ENCODE assay signal across 24 mouse cellular contexts in the genomic region with DNA sequence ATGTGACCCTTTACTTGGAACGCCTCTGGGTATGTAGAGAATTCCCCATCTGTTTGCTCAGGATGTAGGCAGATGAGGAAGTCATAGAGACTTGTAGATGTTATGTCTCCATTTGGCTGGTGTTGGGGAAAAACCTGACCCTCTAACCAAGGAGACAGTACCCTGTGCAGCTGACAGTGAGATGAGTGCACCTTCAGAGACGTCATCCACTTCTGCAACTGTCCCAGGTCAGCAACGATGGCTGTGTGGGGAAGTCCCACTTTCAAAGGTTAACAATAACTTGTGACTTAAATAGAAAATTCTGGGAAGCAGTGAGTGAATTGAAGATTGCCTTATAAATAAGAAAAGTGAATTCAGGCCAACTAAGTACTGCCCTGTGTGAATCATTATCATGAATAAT.
"Had no signal": no experiment of that assay in that cellular context is flagged by ENCODE, and none has a peak within 500 bp of the region (broad histone marks: within the 10 kb centered on the region; RNA-seq: fewer than 3 reads in every experiment).

No protein-coding gene starts in this region.

- H3K27ac ChIP-seq: hindbrain, embryonic 10.5 days; hindbrain, embryonic 12.5 days; hindbrain, embryonic 14.5 days; intestine, embryonic 15.5 days; layer of hippocampus, adult 2 months; left cerebral cortex, adult 2 months; limb, embryonic 13.5 days; limb, embryonic 15.5 days; liver, embryonic 13.5 days; liver, embryonic 15.5 days had no signal

- H3K9ac ChIP-seq: heart, embryonic 12.5 days; hindbrain, embryonic 12.5 days; hindbrain, embryonic 14.5 days; intestine, embryonic 15.5 days; limb, embryonic 13.5 days; limb, embryonic 15.5 days; liver, embryonic 13.5 days; liver, embryonic 15.5 days had no signal

- H3K36me3 ChIP-seq: heart, embryonic 12.5 days; hindbrain, embryonic 10.5 days; hindbrain, embryonic 12.5 days; intestine, embryonic 15.5 days; limb, embryonic 13.5 days; limb, embryonic 15.5 days; liver, embryonic 13.5 days; liver, embryonic 15.5 days had no signal

- H3K4me2 ChIP-seq: heart, embryonic 12.5 days; hindbrain, embryonic 12.5 days; hindbrain, embryonic 14.5 days; intestine, embryonic 15.5 days; limb, embryonic 13.5 days; limb, embryonic 15.5 days; liver, embryonic 13.5 days; liver, embryonic 15.5 days had no signal

- H3K4me1 ChIP-seq: hindbrain, embryonic 10.5 days; hindbrain, embryonic 12.5 days; intestine, embryonic 15.5 days; limb, embryonic 13.5 days; limb, embryonic 15.5 days; liver, embryonic 13.5 days; liver, embryonic 15.5 days had no signal

- H3K4me3 ChIP-seq: heart, embryonic 12.5 days; hindbrain, embryonic 10.5 days; hindbrain, embryonic 12.5 days; intestine, embryonic 15.5 days; layer of hippocampus, adult 2 months; left cerebral cortex, adult 2 months; limb, embryonic 13.5 days; limb, embryonic 15.5 days; liver, embryonic 13.5 days; liver, embryonic 15.5 days had no signal

- H3K27me3 ChIP-seq: hindbrain, embryonic 12.5 days; intestine, embryonic 15.5 days; limb, embryonic 13.5 days; limb, embryonic 15.5 days; liver, embryonic 13.5 days; liver, embryonic 15.5 days had no signal

- DNase-seq: gastrocnemius, postnatal 10 days; gastrocnemius, postnatal 25 days; heart, adult 18-20 months; heart, postnatal 10 days; heart, postnatal 4 days; kidney, adult 18-20 months; kidney, adult 8-10 months; kidney, postnatal 10 days; kidney, postnatal 25 days; kidney, postnatal 4 days; left cerebral cortex, postnatal 4 days; liver, embryonic 13.5 days had no signal

- H3K9me3 ChIP-seq: heart, embryonic 12.5 days; hindbrain, embryonic 10.5 days; hindbrain, embryonic 12.5 days; intestine, embryonic 15.5 days; limb, embryonic 13.5 days; limb, embryonic 15.5 days; liver, embryonic 13.5 days; liver, embryonic 15.5 days had no signal

- ATAC-seq: hindbrain, embryonic 16.5 days; intestine, embryonic 15.5 days; intestine, postnatal 0 days had no signal
